Mouse (Mus musculus) kidney, adult 2 months (tissue): ENCODE data around the gene U2af2.

Experiments
- CTCF ChIP-seq: fragments of 200-500 bp; conservative IDR thresholded peaks from 2 replicates; pipeline ENCODE4 v1.5.1; 2011; ENCODE audit warnings: low read depth, mild to moderate bottlenecking, control low read depth, low read length, moderate library complexity, mixed read lengths; ENCODE audit not compliant: insufficient read depth, insufficient read length
- POLR2A ChIP-seq: fragments of 200-500 bp; IDR thresholded peaks from one replicate; pipeline ENCODE4 v1.6.1; 2011; ENCODE audit warnings: low read depth, low read length, control low read depth

DNA sequence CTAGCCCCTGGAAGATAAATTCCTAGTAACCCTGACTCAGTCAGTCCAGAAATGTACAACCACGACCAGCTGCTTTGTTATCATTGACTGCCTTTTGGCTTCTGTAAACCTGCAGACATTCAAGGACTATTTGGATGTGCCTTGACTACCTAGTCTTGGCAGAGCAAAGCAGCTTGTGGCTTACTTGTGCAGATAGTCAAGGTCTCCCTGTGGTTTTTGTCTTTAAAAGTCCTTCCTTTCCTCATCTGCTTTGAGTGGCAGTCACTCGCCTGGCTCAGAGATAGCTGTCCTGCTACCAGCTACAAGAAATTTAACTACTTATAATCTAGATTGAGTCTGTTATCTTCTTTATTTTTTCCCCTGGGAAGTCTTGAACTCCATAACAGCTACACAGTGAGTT lies 17.0 kb upstream of the U2af2 start:
- TF ChIP-seq POLR2A, result no peak
- TF ChIP-seq CTCF, result no peak
